Mouse (Mus musculus) E14TG2a.4 (cell line): ENCODE measurements around the gene Usp53.

Experiments
- H3K27me3 ChIP-seq: 2 replicates; pipeline ENCODE4 v1.6.1; 2014; ENCODE audit warnings: low read length, control low read depth; ENCODE audit not compliant: insufficient read depth
- H3K36me3 ChIP-seq: 2 replicates; pipeline ENCODE4 v1.6.1; 2014; ENCODE audit warnings: low read length, control low read depth; ENCODE audit not compliant: insufficient read depth
- H3K4me1 ChIP-seq: replicated peaks from 2 replicates; pipeline ENCODE4 v1.6.1; 2014; ENCODE audit warnings: low read depth, low read length, control low read depth
- H3K4me3 ChIP-seq: replicated peaks from 2 replicates; pipeline ENCODE4 v1.5.1; 2014; ENCODE audit warnings: mild to moderate bottlenecking, low read length
- H3K9me3 ChIP-seq: 2 replicates; pipeline ENCODE4 v1.6.1; 2014; ENCODE audit warnings: low read length, control low read depth
- CTCF ChIP-seq: conservative IDR thresholded peaks from 2 replicates; pipeline ENCODE4 v1.5.1; 2014; ENCODE audit warnings: low read length
- NANOG ChIP-seq: IDR thresholded peaks from 2 replicates; pipeline ENCODE4 v1.6.1; 2014; ENCODE audit warnings: borderline replicate concordance, low read length, mixed read lengths
- POU5F1 ChIP-seq: IDR thresholded peaks from 2 replicates; pipeline ENCODE4 v1.6.1; 2014; ENCODE audit warnings: low read length, borderline replicate concordance

Gene Usp53

DNA sequence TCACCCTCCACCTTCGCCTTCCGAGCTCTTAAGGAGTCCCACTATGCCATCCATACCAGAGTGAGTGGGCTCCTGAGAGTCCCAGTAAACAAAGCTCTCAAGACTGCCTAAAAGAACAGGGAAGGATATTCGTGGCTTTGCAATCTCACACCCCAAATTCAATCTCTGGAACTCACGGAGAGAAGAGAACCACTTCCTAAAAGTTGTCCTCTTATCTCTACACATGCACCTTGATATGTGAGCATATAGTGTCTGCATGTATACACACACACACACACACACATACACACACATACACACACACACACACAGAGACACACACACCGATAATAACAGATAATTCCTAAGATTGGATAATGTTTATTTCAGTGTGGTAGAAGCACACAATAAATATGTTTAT lies 68.8 kb downstream of the Usp53 start:
- Histone ChIP-seq H3K27me3 (no peaks in the 10 kb centered on the region), H3K4me1 (peaks cover 16% of the 10 kb centered on the region), H3K9me3 (no peaks in the 10 kb centered on the region), H3K36me3 (no peaks in the 10 kb centered on the region), H3K4me3 (no peak overlapping the region)
- TF ChIP-seq POU5F1, result no peak
- no peak for TF ChIP-seq CTCF
- no peak for TF ChIP-seq NANOG

DNA sequence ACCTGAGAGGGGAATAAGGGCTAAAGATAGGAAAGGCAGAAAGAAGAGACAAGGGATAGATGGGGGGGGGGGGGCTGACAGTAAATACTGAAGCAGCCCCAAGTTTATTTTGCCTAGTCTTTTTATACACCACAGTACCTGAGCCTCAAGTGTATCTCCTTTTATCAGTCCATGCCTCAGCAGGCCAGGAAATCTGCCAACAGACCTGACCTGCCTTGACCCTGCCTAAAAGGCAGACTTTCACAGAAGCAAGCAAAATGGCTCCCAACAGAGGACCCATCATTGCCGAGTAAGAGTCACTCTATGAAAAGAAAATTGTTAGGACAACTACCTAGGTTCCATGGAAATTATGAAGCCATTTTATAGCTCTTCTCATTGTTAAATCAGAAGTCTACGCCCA lies 76.5 kb downstream of the Usp53 start:
- Histone ChIP-seq H3K4me3 (no peak overlapping the region), H3K9me3 (no peaks in the 10 kb centered on the region), H3K36me3 (no peaks in the 10 kb centered on the region), H3K27me3 (no peaks in the 10 kb centered on the region), H3K4me1 (no peaks in the 10 kb centered on the region; the same call in 1 of the 2 replicates)
- no peak for TF ChIP-seq POU5F1
- TF ChIP-seq NANOG, result no peak
- TF ChIP-seq CTCF, result no peak

- Histone ChIP-seq H3K4me3 (no peak overlapping the region), H3K9me3 (no peaks in the 10 kb centered on the region), H3K27me3 (no peaks in the 10 kb centered on the region), H3K36me3 (no peaks in the 10 kb centered on the region), H3K4me1 (no peaks in the 10 kb centered on the region; the same call in 1 of the 2 replicates)
- peak; percentile 49 for TF ChIP-seq CTCF
- no peak for TF ChIP-seq NANOG
- no peak for TF ChIP-seq POU5F1
Measured at GRCm38 (mm10) chr3:122903746-122904433, 80.4 kb downstream of the Usp53 start.

DNA sequence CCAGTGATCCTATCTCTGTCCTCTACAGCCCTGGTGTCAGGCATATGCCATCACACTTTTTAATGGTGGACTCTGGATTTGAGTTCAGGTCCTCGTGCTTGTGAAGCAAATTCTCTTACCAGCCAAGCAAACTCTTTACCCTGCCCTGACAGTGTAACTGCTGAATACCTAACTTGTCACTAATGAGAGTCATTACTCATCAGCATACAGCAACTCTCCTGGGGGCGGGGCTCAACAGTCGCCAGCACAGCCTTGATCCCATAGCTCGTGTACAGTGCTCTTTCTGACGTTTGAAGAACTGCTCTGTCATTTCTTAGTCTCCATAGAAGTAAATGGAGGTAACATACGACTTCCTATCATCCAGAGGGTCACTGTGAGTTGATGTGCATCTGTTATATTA lies 86.1 kb downstream of the Usp53 start:
- Histone ChIP-seq H3K36me3 (no peaks in the 10 kb centered on the region), H3K4me1 (no peaks in the 10 kb centered on the region)
- no peak for TF ChIP-seq CTCF
- no peak for TF ChIP-seq POU5F1
- TF ChIP-seq NANOG, result no peak

DNA sequence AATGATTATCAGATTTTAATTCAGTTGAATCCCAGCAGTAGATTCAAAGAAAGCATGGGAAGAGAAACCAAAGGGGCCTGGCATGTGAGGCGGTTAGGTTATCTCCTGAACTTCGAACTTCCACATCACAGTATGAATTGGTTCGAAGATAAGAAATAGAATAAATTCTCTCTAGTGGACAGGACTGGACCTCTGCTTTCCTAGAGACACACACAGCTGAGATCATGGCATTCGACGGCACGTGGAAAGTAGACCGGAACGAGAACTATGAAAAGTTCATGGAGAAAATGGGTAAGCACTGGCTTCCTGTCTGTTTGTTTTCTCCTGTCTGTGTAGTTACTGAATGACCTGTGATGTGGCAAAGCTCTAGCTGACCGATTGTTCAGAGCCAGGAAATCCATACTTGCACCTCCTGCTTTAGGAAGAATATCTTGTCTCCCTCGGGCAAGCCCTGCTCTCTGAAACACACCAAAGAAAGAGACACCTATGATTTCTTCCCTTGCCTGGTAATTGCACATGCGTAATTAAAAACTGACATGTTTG lies 89.0 kb downstream of the Usp53 start:
- no peaks in the 10 kb centered on the region for H3K27me3 ChIP-seq
- TF ChIP-seq POU5F1 (no peak), NANOG (no peak), CTCF (no peak)
- no peak overlapping the region for H3K4me3 ChIP-seq
- H3K36me3 ChIP-seq, result no peaks in the 10 kb centered on the region
- H3K9me3 ChIP-seq, result no peaks in the 10 kb centered on the region
- no peaks in the 10 kb centered on the region for H3K4me1 ChIP-seq

More for the DNA sequence above, 86.1 kb downstream of the Usp53 start:
- no peaks in the 10 kb centered on the region for H3K9me3 ChIP-seq
- no peak overlapping the region for H3K4me3 ChIP-seq
- H3K27me3 ChIP-seq, result no peaks in the 10 kb centered on the region

DNA sequence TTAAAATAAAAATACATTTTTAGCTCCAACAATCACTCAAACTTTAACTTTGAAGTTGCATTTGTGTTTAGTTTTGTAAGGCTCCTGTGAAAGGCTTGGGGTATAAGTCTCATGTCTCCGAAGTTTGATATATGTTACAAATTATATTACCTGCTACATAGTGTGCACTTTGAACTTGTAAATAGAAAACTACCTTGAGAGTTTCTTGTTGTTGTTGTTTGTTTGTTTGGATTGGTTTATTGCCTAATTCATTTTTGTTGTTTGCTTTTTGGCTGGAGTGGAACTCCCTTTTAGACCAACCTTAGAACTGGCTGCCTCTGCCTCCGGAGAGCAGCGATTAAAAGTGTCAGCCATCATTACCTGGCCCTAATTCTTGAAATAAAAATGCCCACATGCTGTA lies 89.5 kb downstream of the Usp53 start, which contains the start of gene Fabp2:
TSS of gene Fabp2 (plus strand) at position 301 of the 400 bp plus-strand sequence.
- H3K9me3 ChIP-seq, result no peaks in the 10 kb centered on the region
- H3K4me3 ChIP-seq, result no peak within 1 kb of the TSS
- no peaks in the 10 kb centered on the region for H3K4me1 ChIP-seq
- no peaks in the 10 kb centered on the region for H3K36me3 ChIP-seq
- TF ChIP-seq NANOG (no peak), CTCF (no peak), POU5F1 (no peak)
- H3K27me3 ChIP-seq, result no peaks in the 10 kb centered on the region

DNA sequence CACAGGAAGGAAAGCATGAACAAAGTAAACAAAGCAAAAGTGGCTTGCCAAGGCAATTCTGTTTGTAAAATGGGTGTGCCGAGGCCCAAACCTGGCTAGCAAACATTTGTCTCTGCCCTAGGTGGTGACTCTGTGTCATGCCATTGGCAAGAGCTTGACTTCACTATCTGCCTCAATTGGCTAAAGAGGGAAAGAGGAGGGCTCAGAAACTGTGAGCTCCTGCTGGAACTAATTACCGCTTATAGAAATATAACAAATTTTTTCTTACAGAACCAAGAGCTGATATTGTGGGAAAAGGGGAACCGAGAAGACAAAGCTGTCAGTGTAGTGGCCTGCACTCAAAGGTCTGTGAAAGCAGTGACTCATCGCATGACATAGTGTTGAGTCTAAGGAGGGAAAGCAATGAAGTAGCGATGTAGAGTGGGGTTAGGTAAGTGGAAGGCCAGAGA lies 95.9 kb downstream of the Usp53 start:
- H3K9me3 ChIP-seq, result no peaks in the 10 kb centered on the region
- H3K4me1 ChIP-seq, result no peaks in the 10 kb centered on the region
- no peak for TF ChIP-seq CTCF
- TF ChIP-seq NANOG, result no peak
- no peak for TF ChIP-seq POU5F1
- no peak overlapping the region for H3K4me3 ChIP-seq
- H3K36me3 ChIP-seq, result no peaks in the 10 kb centered on the region
- no peaks in the 10 kb centered on the region for H3K27me3 ChIP-seq

DNA sequence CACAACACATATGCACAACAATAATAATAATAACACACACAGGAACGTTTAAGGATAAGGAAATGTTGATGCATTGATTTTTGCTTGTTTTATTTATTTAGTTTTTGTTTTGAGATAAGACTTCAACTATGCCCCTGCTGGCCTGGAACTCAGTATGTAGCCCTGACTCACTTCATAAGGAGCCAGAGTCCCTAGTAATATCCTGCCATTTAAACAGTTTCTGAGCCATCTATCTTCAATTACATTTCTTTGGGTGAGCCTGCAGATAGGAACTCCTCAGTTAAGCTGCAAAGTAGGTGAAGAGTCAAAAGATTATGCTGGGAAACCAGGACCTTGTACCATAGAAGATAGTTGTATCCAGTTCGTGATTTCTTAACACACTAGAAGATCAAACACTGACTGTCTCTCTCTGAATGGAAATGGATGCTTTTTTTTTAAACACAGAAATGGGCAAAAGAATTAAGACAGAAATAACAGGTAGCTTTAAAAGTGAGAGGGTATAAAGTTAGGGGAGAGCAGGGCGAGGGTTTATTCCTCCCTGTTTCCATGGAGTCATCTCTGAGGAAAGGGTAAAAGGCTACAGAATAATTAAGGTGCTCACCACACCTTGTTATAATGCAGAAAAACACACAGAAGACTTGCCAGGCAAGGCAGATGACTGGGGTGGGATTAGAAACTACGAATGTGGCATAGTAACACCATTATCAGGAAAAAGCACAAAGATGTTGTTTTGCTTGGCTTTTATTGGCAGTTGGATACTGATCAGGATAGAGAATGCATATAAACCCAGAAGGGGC lies 96.6 kb downstream of the Usp53 start:
- no peak overlapping the region for H3K4me3 ChIP-seq
- H3K4me1 ChIP-seq, result no peaks in the 10 kb centered on the region
- H3K36me3 ChIP-seq, result no peaks in the 10 kb centered on the region
- H3K9me3 ChIP-seq, result no peaks in the 10 kb centered on the region
- no peaks in the 10 kb centered on the region for H3K27me3 ChIP-seq
- TF ChIP-seq POU5F1 (no peak), CTCF (no peak), NANOG (no peak)
